In the genomic region with DNA sequence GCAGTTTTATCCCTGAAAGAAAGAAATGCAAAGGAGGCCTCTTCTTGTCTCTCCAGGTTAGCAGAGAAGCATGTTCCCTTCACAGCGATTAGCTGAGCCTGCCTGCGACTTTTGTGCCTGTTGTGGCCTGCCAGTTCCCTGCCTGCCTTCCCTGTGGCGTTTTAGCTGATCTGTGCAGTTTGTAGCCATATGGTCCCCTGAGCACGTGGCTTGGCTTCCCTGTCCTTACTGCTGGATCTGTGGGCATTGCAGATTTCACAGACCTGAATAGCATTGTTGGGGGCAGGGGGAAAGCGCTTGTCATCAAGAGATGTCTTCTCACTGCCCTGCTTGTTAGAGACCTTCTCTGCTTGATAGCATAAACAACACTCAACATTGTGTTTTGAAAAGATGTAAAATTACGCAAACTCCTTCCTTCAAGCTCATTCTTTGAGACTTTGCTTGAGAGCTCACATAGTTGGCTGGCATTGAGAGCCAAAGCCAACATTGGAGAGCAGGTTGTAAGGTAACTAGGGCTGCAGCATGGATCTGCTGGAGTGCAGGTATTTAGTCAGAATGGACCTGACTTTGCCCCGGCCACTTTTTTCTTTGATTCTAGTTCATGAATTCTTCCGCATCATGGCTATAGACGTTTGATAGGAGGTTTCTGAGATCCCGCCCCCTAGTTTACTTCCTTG, we compare ENCODE assay signal across 9 mouse cellular contexts.
DNase-seq lines count a peak whose midpoint lies in the region; ATAC-seq lines count a peak whose summit lies in the region.
"Had no signal": no experiment of that assay in that cellular context is flagged by ENCODE, and none has a peak within 500 bp of the region (broad histone marks: within the 10 kb centered on the region; RNA-seq: fewer than 3 reads in every experiment).

No protein-coding gene starts in this region.

- 60% methylated on average over 10 of the region's 10 CpGs for WGBS in neural tube, embryonic 11.5 days
- 64% methylated on average over 10 of the region's 10 CpGs for WGBS in hindbrain, embryonic 13.5 days
- 72% methylated on average over 10 of the region's 10 CpGs for WGBS in midbrain, embryonic 12.5 days

- H3K9ac ChIP-seq in neural tube, embryonic 11.5 days (ENCODE audit: low read length), result no peak overlapping the region
- no peak overlapping the region for H3K9ac ChIP-seq in hindbrain, embryonic 13.5 days
- H3K9ac ChIP-seq in midbrain, embryonic 12.5 days (replicated peaks), result no peak overlapping the region

- no peak overlapping the region for H3K27ac ChIP-seq in neural tube, embryonic 11.5 days (ENCODE audit: low read depth, low read length)
- H3K27ac ChIP-seq in hindbrain, embryonic 13.5 days, result peak overlapping the region; percentile 13; the same call in 1 of the 2 replicates
- peak overlapping the region; percentile 39; the same call in 1 of the 2 replicates for H3K27ac ChIP-seq in midbrain, embryonic 12.5 days (replicated peaks)
- H3K27ac ChIP-seq: macrophage had no signal

- no peak overlapping the region for H3K4me3 ChIP-seq in neural tube, embryonic 11.5 days (ENCODE audit: low read depth, low read length)
- H3K4me3 ChIP-seq in hindbrain, embryonic 13.5 days, result no peak overlapping the region
- H3K4me3 ChIP-seq in midbrain, embryonic 12.5 days, result no peak overlapping the region

- no peaks in the 10 kb centered on the region for H3K27me3 ChIP-seq in neural tube, embryonic 11.5 days (ENCODE audit: control insufficient read depth, insufficient read depth, low read length)
- no peaks in the 10 kb centered on the region for H3K27me3 ChIP-seq in hindbrain, embryonic 13.5 days
- no peaks in the 10 kb centered on the region for H3K27me3 ChIP-seq in midbrain, embryonic 12.5 days

- ATAC-seq in neural tube, embryonic 11.5 days (ENCODE audit: insufficient read depth, low FRiP score, low TSS enrichment), result peak; percentile 48; the same call in 1 of the 2 replicates
- ATAC-seq in hindbrain, embryonic 13.5 days (ENCODE audit: low FRiP score), result peak; percentile 80
- peak; percentile 56; the same call in 1 of the 2 replicates for ATAC-seq in midbrain, embryonic 12.5 days (ENCODE audit: low FRiP score, low read depth)

- H3K4me2 ChIP-seq in neural tube, embryonic 11.5 days (ENCODE audit: low read depth), result no peak overlapping the region
- no peak overlapping the region for H3K4me2 ChIP-seq in hindbrain, embryonic 13.5 days
- H3K4me2 ChIP-seq in midbrain, embryonic 12.5 days (replicated peaks), result no peak overlapping the region

- peak; percentile 21 for DNase-seq in neural tube, embryonic 11.5 days (ENCODE audit: low spot score)
- DNase-seq in neural tube, embryonic 10.5 days (ENCODE audit: extremely low spot score, low spot score), result no peak
- DNase-seq in gastrocnemius, adult 8-10 months (ENCODE audit: low spot score in 2 of 2), result no peak
- DNase-seq in B cell, adult 2 months, result no peak
- no peak for DNase-seq in natural killer cell, adult 2 months (ENCODE audit: low spot score in 2 of 2)
- DNase-seq in adrenal gland, adult 2 months, result no peak

- H3K4me1 ChIP-seq in neural tube, embryonic 11.5 days (ENCODE audit: control insufficient read depth, insufficient read depth, low read length), result no peaks in the 10 kb centered on the region; the same call in 1 of the 2 replicates
- peaks cover 18% of the 10 kb centered on the region for H3K4me1 ChIP-seq in hindbrain, embryonic 13.5 days (replicated peaks)
- H3K4me1 ChIP-seq in midbrain, embryonic 12.5 days, result peaks cover 15% of the 10 kb centered on the region

- H3K36me3 ChIP-seq in neural tube, embryonic 11.5 days (ENCODE audit: control insufficient read depth, insufficient read depth, low read length), result no peaks in the 10 kb centered on the region
- no peaks in the 10 kb centered on the region; the same call in 1 of the 2 replicates for H3K36me3 ChIP-seq in hindbrain, embryonic 13.5 days
- 0 out of 2 replicates have a peak, but pooled peaks cover 3% of the 10 kb centered on the region for H3K36me3 ChIP-seq in midbrain, embryonic 12.5 days

- no peaks in the 10 kb centered on the region for H3K9me3 ChIP-seq in neural tube, embryonic 11.5 days (ENCODE audit: control insufficient read depth, low read length)
- no peaks in the 10 kb centered on the region for H3K9me3 ChIP-seq in hindbrain, embryonic 13.5 days
- H3K9me3 ChIP-seq in midbrain, embryonic 12.5 days, result no peaks in the 10 kb centered on the region
